Mouse (Mus musculus) forebrain, postnatal 0 days (tissue): ENCODE measurements around the gene Hoxb3. TPM values are rescaled to one million over a fixed set of nuclear protein-coding genes. Genes with fewer than 3 reads are reported as not detected.

Experiments
- ATAC-seq: fragments of 200-750 bp; cut with Nextera tagmentation; 2 replicates; pipeline ENCODE4 v1.8.0; 2017; ENCODE audit warnings: mild to moderate bottlenecking, moderate library complexity
- DNase-seq: peaks from one replicate; pipeline ENCODE4 v3.0.0-alpha.2; 2015
- H3K27ac ChIP-seq: fragments of 300-500 bp; sonication (generic); 2 replicates; pipeline ENCODE4 v1.5.1; 2014; ENCODE audit warnings: low read depth, mild to moderate bottlenecking, antibody characterized with exemption, low read length, moderate library complexity, mixed read lengths
- H3K27me3 ChIP-seq: fragments of 300-500 bp; sonication (generic); 2 replicates; pipeline ENCODE4 v1.6.1; 2014; ENCODE audit warnings: mild to moderate bottlenecking, low read length, mixed read lengths; ENCODE audit not compliant: insufficient read depth
- H3K36me3 ChIP-seq: fragments of 300-500 bp; sonication (generic); 2 replicates; pipeline ENCODE4 v1.6.1; 2014; ENCODE audit warnings: mild to moderate bottlenecking, moderate library complexity; ENCODE audit not compliant: insufficient read depth
- H3K4me1 ChIP-seq: fragments of 300-500 bp; sonication (generic); 2 replicates; pipeline ENCODE4 v1.6.1; 2014; ENCODE audit warnings: antibody characterized with exemption; ENCODE audit not compliant: insufficient read depth
- H3K4me2 ChIP-seq: fragments of 300-500 bp; sonication (generic); 2 replicates; pipeline ENCODE4 v1.6.1; 2014; ENCODE audit warnings: low read depth, mild to moderate bottlenecking, moderate library complexity
- H3K4me3 ChIP-seq: fragments of 300-500 bp; sonication (generic); 2 replicates; pipeline ENCODE4 v1.5.1; 2014; ENCODE audit warnings: low read depth, low read length, mixed read lengths
- H3K9ac ChIP-seq: fragments of 300-500 bp; sonication (generic); 2 replicates; pipeline ENCODE4 v1.6.1; 2014; ENCODE audit warnings: mild to moderate bottlenecking
- H3K9me3 ChIP-seq: fragments of 300-500 bp; sonication (generic); 2 replicates; pipeline ENCODE4 v1.6.1; 2016; ENCODE audit warnings: low read length
- CTCF ChIP-seq: sonication (generic); IDR thresholded peaks from 2 replicates; pipeline ENCODE4 v1.5.1; 2016; ENCODE audit warnings: antibody characterized with exemption, control low read depth, low read depth
- WGBS: fragments of 180-500 bp; shearing (Covaris S2); extraction: QIAGEN DNeasy Blood & Tissue Kit; methylation state at CpG from one replicate; pipeline ENCODE4 v1.1.7; 2014; 5-methylcytosine and 5-hydroxymethylcytosine counted together
- polyA plus RNA-seq: library from polyadenylated mRNA; unstranded; fragments of >200 nt; fragmentation: Nextera tagmentation; extraction: Ambion mirVana; gene quantifications from 2 replicates; pipeline ENCODE4 v1.2.1, GENCODE M21; 2015
- total RNA-seq: library from RNA; depleted of rRNA; stranded (reverse); fragments of >200 nt; gene quantifications from 2 replicates; pipeline ENCODE4 v1.2.3, GENCODE M21; 2014

Hoxb3 gene
- total and polyA plus RNA-seq, 2 experiments from 2014 or later: not detected

- Histone ChIP-seq H3K27ac (no peak overlapping the region), H3K4me3 (no peak overlapping the region), H3K9me3 (no peaks in the 10 kb centered on the region), H3K36me3 (no peaks in the 10 kb centered on the region), H3K4me1 (no peaks in the 10 kb centered on the region), H3K27me3 (peaks cover 100% of the 10 kb centered on the region), H3K4me2 (no peak overlapping the region), H3K9ac (no peak overlapping the region)
- no peak for TF ChIP-seq CTCF
- ATAC-seq (no peak), DNase-seq (no peak)
- WGBS: under 1% methylated on average over 8 of the region's 8 CpGs
Measured at GRCm38 (mm10) chr11:96332105-96332504, 9.0 kb downstream of the Hoxb3 start.

DNA sequence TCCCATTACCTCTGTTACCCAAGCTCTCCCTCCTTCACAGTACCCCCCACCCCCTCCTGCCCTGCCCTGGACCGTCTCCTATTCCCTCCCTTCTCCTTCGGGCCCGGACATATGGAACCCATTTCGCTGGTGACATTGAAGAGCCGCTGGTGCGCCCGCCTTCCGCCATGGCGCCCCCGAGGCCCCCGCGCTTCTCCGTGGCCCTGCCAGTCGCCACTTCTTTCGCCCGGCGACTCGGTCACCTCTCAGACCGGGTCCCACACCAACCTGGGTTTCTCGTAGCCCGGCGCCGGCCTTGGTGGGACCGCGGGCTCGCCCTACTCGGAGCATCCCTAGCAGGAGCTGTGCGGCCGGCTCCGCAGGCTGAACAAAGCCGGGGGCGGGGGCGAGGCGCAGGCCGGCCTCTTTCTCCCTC lies 9.5 kb downstream of the Hoxb3 start:
- DNase-seq: no peak
- no peaks in the 10 kb centered on the region for H3K4me1 ChIP-seq
- no peak overlapping the region for H3K4me2 ChIP-seq
- H3K4me3 ChIP-seq: no peak overlapping the region
- H3K36me3 ChIP-seq: no peaks in the 10 kb centered on the region
- peaks cover 100% of the 10 kb centered on the region for H3K27me3 ChIP-seq
- H3K27ac ChIP-seq: no peak overlapping the region
- ATAC-seq: no peak
- TF ChIP-seq CTCF: no peak
- WGBS: under 1% methylated on average over 34 of the region's 35 CpGs
- H3K9me3 ChIP-seq: no peaks in the 10 kb centered on the region
- H3K9ac ChIP-seq: no peak overlapping the region

DNA sequence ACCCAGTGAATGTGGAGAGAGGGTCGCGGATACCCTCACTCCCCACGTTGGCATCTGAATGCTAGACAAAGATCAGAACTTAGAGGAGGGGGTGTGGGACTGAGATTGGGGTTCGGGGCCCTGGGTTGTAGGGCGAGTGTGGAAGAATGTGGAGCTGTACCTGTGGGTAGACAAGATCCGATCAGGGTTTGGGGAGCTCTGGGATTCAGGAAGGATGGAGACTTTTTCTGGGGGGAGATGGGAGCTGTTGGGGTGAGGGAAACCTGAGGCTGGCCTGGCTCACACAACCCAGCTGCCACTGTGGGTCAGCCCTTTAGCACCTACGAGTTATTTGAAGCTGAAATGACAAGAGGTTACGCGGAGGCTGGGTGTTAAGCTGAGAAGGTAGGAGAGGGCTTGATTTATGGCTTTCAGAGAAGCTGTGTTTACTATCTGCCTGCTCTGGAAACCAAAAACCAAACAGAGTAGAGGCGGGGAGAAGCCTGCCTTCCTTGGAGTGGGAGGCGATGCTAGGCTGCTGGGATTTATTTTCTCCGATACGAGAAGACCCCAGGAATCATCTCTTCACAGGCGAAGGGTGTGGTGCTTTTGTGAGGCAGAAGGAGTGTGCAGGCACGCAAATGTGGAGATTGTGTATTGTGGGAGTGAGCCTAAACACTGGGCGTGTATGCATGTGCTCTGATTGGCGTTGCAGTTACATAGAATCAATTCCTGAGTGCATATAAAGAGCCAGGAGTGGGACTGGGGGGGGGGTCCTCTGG lies 10.3 kb downstream of the Hoxb3 start:
- Histone ChIP-seq H3K27me3 (peaks cover 100% of the 10 kb centered on the region), H3K4me2 (no peak overlapping the region), H3K9me3 (no peaks in the 10 kb centered on the region), H3K27ac (no peak overlapping the region), H3K9ac (no peak overlapping the region), H3K4me1 (no peaks in the 10 kb centered on the region), H3K4me3 (no peak overlapping the region), H3K36me3 (no peaks in the 10 kb centered on the region)
- ATAC-seq (no peak), DNase-seq (no peak)
- TF ChIP-seq CTCF: no peak
- WGBS: 3% methylated on average over 17 of the region's 17 CpGs

GRCm38 (mm10) chr11:96334002-96334364 lies 10.9 kb downstream of the Hoxb3 start:
- no peak for ATAC-seq
- DNase-seq: no peak
- H3K4me1 ChIP-seq: no peaks in the 10 kb centered on the region
- no peaks in the 10 kb centered on the region for H3K36me3 ChIP-seq
- 0% methylated on average over 2 of the region's 2 CpGs for WGBS
- no peaks in the 10 kb centered on the region for H3K9me3 ChIP-seq
- no peak overlapping the region for H3K27ac ChIP-seq
- H3K4me3 ChIP-seq: no peak overlapping the region
- H3K4me2 ChIP-seq: no peak overlapping the region
- TF ChIP-seq CTCF: no peak
- H3K9ac ChIP-seq: no peak overlapping the region
- H3K27me3 ChIP-seq: peaks cover 100% of the 10 kb centered on the region

GRCm38 (mm10) chr11:96334998-96335397 lies 11.9 kb downstream of the Hoxb3 start:
- Histone ChIP-seq H3K4me2 (no peak overlapping the region), H3K4me3 (no peak overlapping the region)

GRCm38 (mm10) chr11:96336597-96336996 lies 13.5 kb downstream of the Hoxb3 start:
- no peak overlapping the region for H3K4me3 ChIP-seq
- DNase-seq: no peak
- no peak for TF ChIP-seq CTCF
- H3K9ac ChIP-seq: no peak overlapping the region
- no peaks in the 10 kb centered on the region for H3K36me3 ChIP-seq
- H3K27ac ChIP-seq: no peak overlapping the region
- no peaks in the 10 kb centered on the region for H3K4me1 ChIP-seq
- peaks cover 96% of the 10 kb centered on the region for H3K27me3 ChIP-seq
- H3K4me2 ChIP-seq: no peak overlapping the region
- no peak for ATAC-seq
- 3% methylated on average over 2 of the region's 2 CpGs for WGBS
- no peaks in the 10 kb centered on the region for H3K9me3 ChIP-seq

More at GRCm38 (mm10) chr11:96334998-96335397, 11.9 kb downstream of the Hoxb3 start:
- no peak overlapping the region for H3K27ac ChIP-seq
- H3K4me1 ChIP-seq: no peaks in the 10 kb centered on the region
- 25% methylated on average over 3 of the region's 3 CpGs for WGBS
- DNase-seq (no peak), ATAC-seq (no peak)
- peaks cover 100% of the 10 kb centered on the region for H3K27me3 ChIP-seq
- no peaks in the 10 kb centered on the region for H3K36me3 ChIP-seq
- no peak overlapping the region for H3K9ac ChIP-seq
- no peak for TF ChIP-seq CTCF
- H3K9me3 ChIP-seq: no peaks in the 10 kb centered on the region

DNA sequence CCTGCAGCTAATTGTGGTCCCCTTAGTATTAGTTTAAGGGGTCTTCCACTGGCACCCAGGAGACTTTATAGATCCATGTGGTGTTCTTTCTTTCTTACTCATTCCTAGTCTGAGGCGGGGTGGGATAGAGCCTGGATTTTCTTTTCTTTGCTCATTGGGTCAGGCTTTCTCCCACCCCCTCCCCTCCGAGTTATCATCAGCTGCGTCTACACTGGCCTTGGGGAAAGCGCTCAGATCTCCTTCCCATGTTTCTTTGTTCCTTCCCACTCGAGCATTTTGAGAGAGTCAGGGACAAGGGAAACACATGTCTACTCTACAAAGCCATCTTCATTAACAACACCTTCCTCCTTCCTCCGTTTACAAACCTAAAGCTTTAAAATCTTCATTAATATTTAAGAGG lies 13.9 kb downstream of the Hoxb3 start:
- DNase-seq (no peak), ATAC-seq (no peak)
- H3K4me1 ChIP-seq: no peaks in the 10 kb centered on the region
- no peaks in the 10 kb centered on the region for H3K9me3 ChIP-seq
- H3K4me2 ChIP-seq: no peak overlapping the region
- peaks cover 96% of the 10 kb centered on the region for H3K27me3 ChIP-seq
- no peak overlapping the region for H3K27ac ChIP-seq
- no peak overlapping the region for H3K9ac ChIP-seq
- TF ChIP-seq CTCF: no peak
- no peaks in the 10 kb centered on the region for H3K36me3 ChIP-seq
- 1% methylated on average over 6 of the region's 6 CpGs for WGBS
- no peak overlapping the region for H3K4me3 ChIP-seq
